Mouse (Mus musculus) thymus, adult 2 months (tissue): ENCODE measurements around the gene Wwc2.

ENCODE experiments used
- CTCF ChIP-seq: fragments of 200-500 bp; IDR thresholded peaks from 2 replicates; pipeline ENCODE4 v1.5.1; 2012; ENCODE audit warnings: mild to moderate bottlenecking, control low read depth, low read length, moderate library complexity, borderline replicate concordance; ENCODE audit not compliant: control insufficient read depth, poor library complexity, insufficient read depth; ENCODE audit errors: extremely low read depth
- POLR2A ChIP-seq: fragments of 200-500 bp; IDR thresholded peaks from 2 replicates; pipeline ENCODE4 v1.6.1; 2012; ENCODE audit warnings: mild to moderate bottlenecking, low read length, control low read depth, moderate library complexity; ENCODE audit not compliant: control insufficient read depth, poor library complexity, insufficient read depth; ENCODE audit errors: extremely low read depth

DNA sequence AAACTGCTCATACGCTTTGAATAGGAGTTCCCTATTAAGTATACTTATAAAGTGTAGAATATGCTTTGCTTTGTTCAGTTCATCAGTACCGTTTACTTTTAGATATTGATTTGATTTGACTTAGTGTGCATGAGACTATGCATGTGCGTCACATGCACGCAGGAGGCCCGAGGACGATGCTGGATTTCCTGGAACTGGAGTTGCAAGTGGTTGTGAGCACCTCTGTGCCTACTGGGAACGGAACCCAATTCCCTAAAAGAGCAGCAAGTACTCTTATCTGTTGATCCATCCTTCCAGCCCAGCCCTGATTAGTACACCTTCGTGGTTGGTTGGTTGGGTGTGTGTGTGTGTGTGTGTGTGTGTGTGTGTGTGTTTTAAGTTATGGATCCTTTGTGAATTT lies 76.6 kb downstream of the Wwc2 start:
- no peak for TF ChIP-seq POLR2A
- no peak for TF ChIP-seq CTCF
